11 mouse cellular contexts compared by ENCODE assay signal in genomic region chr1:114673954-114674353, GRCm38 (mm10).
DNase-seq lines count a peak whose midpoint lies in the region; ATAC-seq and TF ChIP-seq lines count a peak whose summit lies in the region.
"Had no signal": no experiment of that assay in that cellular context is flagged by ENCODE, and none has a peak within 500 bp of the region (broad histone marks: within the 10 kb centered on the region; RNA-seq: fewer than 3 reads in every experiment).

No protein-coding gene starts in this region.

- no peak for TF ChIP-seq EP300 in stomach, postnatal 0 days (optimal IDR thresholded peaks at IDR 0.05)

- peak; percentile 89 for ATAC-seq in embryonic facial prominence, embryonic 14.5 days (ENCODE audit: low read depth)
- ATAC-seq in stomach, postnatal 0 days (ENCODE audit: low FRiP score, low TSS enrichment): no peak
- ATAC-seq: midbrain, embryonic 13.5 days had no signal

- H3K4me1 ChIP-seq in embryonic facial prominence, embryonic 14.5 days (ENCODE audit: control insufficient read depth, insufficient read depth, low read length): no peaks in the 10 kb centered on the region
- H3K4me1 ChIP-seq in stomach, postnatal 0 days (replicated peaks; ENCODE audit: control insufficient read depth, insufficient read depth): no peaks in the 10 kb centered on the region
- H3K4me1 ChIP-seq: kidney, embryonic 15.5 days; midbrain, embryonic 13.5 days had no signal

- H3K36me3 ChIP-seq in embryonic facial prominence, embryonic 14.5 days (ENCODE audit: control insufficient read depth, insufficient read depth, low read length): no peaks in the 10 kb centered on the region
- no peaks in the 10 kb centered on the region for H3K36me3 ChIP-seq in stomach, postnatal 0 days (ENCODE audit: control insufficient read depth, insufficient read depth, low read length)
- H3K36me3 ChIP-seq: kidney, embryonic 15.5 days; midbrain, embryonic 13.5 days had no signal

- no peak for TF ChIP-seq CTCF in stomach, postnatal 0 days (IDR thresholded peaks at IDR 0.05; ENCODE audit: low read depth)

- no peak overlapping the region for H3K4me2 ChIP-seq in embryonic facial prominence, embryonic 14.5 days (ENCODE audit: low read depth, low read length)
- H3K4me2 ChIP-seq in stomach, postnatal 0 days (replicated peaks; ENCODE audit: low read depth): no peak overlapping the region
- H3K4me2 ChIP-seq: kidney, embryonic 15.5 days; midbrain, embryonic 13.5 days had no signal

- 21% methylated on average over 2 of the region's 2 CpGs for WGBS in embryonic facial prominence, embryonic 14.5 days
- WGBS in stomach, postnatal 0 days: 46% methylated on average over 2 of the region's 2 CpGs

- no peak overlapping the region for H3K27ac ChIP-seq in embryonic facial prominence, embryonic 14.5 days (replicated peaks; ENCODE audit: low read depth, low read length)
- H3K27ac ChIP-seq in stomach, postnatal 0 days (replicated peaks): no peak overlapping the region
- H3K27ac ChIP-seq: kidney, embryonic 15.5 days; midbrain, embryonic 13.5 days had no signal

- DNase-seq in adrenal gland, postnatal 14 days: peak; percentile 3
- DNase-seq in adrenal gland, postnatal 36 days: no peak
- DNase-seq in kidney, postnatal 14 days: peak; percentile 7
- no peak for DNase-seq in kidney, postnatal 36 days
- DNase-seq in embryonic facial prominence, embryonic 14.5 days (ENCODE audit: low spot score): peak; percentile 73
- peak; percentile 7 for DNase-seq in lung, postnatal 14 days
- no peak for DNase-seq in thymus, postnatal 14 days
- no peak for DNase-seq in stomach, postnatal 0 days (ENCODE audit: low spot score)

- no peak overlapping the region for H3K4me3 ChIP-seq in embryonic facial prominence, embryonic 14.5 days (ENCODE audit: low read depth, low read length)
- H3K4me3 ChIP-seq in stomach, postnatal 0 days (ENCODE audit: low read depth, low read length): no peak overlapping the region
- H3K4me3 ChIP-seq: erythroblast, embryonic 14.5 days; kidney, embryonic 15.5 days; midbrain, embryonic 13.5 days had no signal

- no peaks in the 10 kb centered on the region for H3K9me3 ChIP-seq in embryonic facial prominence, embryonic 14.5 days (ENCODE audit: control insufficient read depth, low read length)
- no peaks in the 10 kb centered on the region for H3K9me3 ChIP-seq in stomach, postnatal 0 days (ENCODE audit: control insufficient read depth, low read length)
- H3K9me3 ChIP-seq: kidney, embryonic 15.5 days; midbrain, embryonic 13.5 days had no signal

- no peaks in the 10 kb centered on the region for H3K27me3 ChIP-seq in embryonic facial prominence, embryonic 14.5 days (replicated peaks; ENCODE audit: control insufficient read depth, insufficient read depth, low read length)
- no peaks in the 10 kb centered on the region for H3K27me3 ChIP-seq in stomach, postnatal 0 days (ENCODE audit: control insufficient read depth, insufficient read depth, low read length)
- H3K27me3 ChIP-seq: kidney, embryonic 15.5 days; midbrain, embryonic 13.5 days had no signal

- H3K9ac ChIP-seq in embryonic facial prominence, embryonic 14.5 days (ENCODE audit: low read depth, low read length): no peak overlapping the region
- H3K9ac ChIP-seq in stomach, postnatal 0 days (ENCODE audit: low read length): no peak overlapping the region
- H3K9ac ChIP-seq: kidney, embryonic 15.5 days; midbrain, embryonic 13.5 days had no signal

Comparison
In these comparisons a context has a peak if more than half of its experiments do, and no peak if none do; other contexts are left out.
1. DNase-seq: peak in adrenal gland, postnatal 14 days (single experiment), kidney, postnatal 14 days (single experiment), embryonic facial prominence, embryonic 14.5 days (single experiment) and lung, postnatal 14 days (single experiment); none in adrenal gland, postnatal 36 days (0 of 2), kidney, postnatal 36 days (0 of 2), thymus, postnatal 14 days (single experiment) and stomach, postnatal 0 days (single experiment).